Mouse (Mus musculus) CH12.LX (cell line): ENCODE measurements around the gene Tead1. TPM values are rescaled to one million over a fixed set of nuclear protein-coding genes. Genes with fewer than 3 reads are reported as not detected.

Experiments used
- DNase-seq: peaks from one replicate; pipeline ENCODE4 v3.0.0-alpha.2; 2013; ENCODE audit errors: extremely low read depth
- H3K27ac ChIP-seq: 2 replicates; pipeline ENCODE4 v1.5.1; 2012; ENCODE audit warnings: low read depth, mild to moderate bottlenecking, control low read depth, moderate library complexity; ENCODE audit not compliant: insufficient read depth
- H3K27me3 ChIP-seq: replicated peaks from 2 replicates; pipeline ENCODE3; 2012; ENCODE audit warnings: inconsistent platforms
- H3K36me3 ChIP-seq, 2 experiments: replicated peaks in 1 of 2; 2 replicates each; pipeline versions ENCODE3 to v1.6.1; 2012; ENCODE audit warnings: inconsistent platforms in 1 of 2, low read length in 1 of 2, mild to moderate bottlenecking in 1 of 2, mixed read lengths in 1 of 2, moderate library complexity in 1 of 2; ENCODE audit not compliant: control insufficient read depth in 1 of 2, insufficient read depth in 1 of 2
- H3K4me1 ChIP-seq, 2 experiments: 2 replicates each; pipeline ENCODE4 v1.6.1; 2012; ENCODE audit warnings: inconsistent platforms in 1 of 2, moderate library complexity in 1 of 2; ENCODE audit not compliant: insufficient read depth in 2 of 2, control insufficient read depth in 1 of 2
- H3K4me2 ChIP-seq: 2 replicates; pipeline ENCODE4 v1.6.1; 2012; ENCODE audit warnings: low read depth, mild to moderate bottlenecking, control low read depth; ENCODE audit not compliant: poor library complexity, insufficient read depth, severe bottlenecking
- H3K4me3 ChIP-seq, 3 experiments: fragments of 150-350 bp in 1 of 3; sonication (generic) in 1 of 3; replicated peaks in 1 of 3; 2 replicates each; pipeline versions ENCODE3 to v1.5.1; 2011 to 2012; ENCODE audit warnings: low read depth in 2 of 3, low read length in 2 of 3, mild to moderate bottlenecking in 2 of 3, moderate library complexity in 2 of 3, control low read depth in 1 of 3, improper control_type of control experiment in 1 of 3, inconsistent platforms in 1 of 3, mixed read lengths in 1 of 3; ENCODE audit not compliant: poor library complexity in 1 of 3
- H3K79me2 ChIP-seq: replicated peaks from 2 replicates; pipeline ENCODE4 v1.6.1; 2012; ENCODE audit warnings: mild to moderate bottlenecking, moderate library complexity; ENCODE audit not compliant: control insufficient read depth, poor library complexity, insufficient read depth, severe bottlenecking; ENCODE audit errors: extremely low read depth
- H3K9ac ChIP-seq: 2 replicates; pipeline ENCODE4 v1.6.1; 2012; ENCODE audit warnings: low read depth, mild to moderate bottlenecking, control low read depth, moderate library complexity; ENCODE audit not compliant: insufficient read depth
- H3K9me3 ChIP-seq: replicated peaks from 2 replicates; pipeline ENCODE3; 2012; ENCODE audit warnings: low read length, inconsistent platforms, mixed read lengths
- BHLHE40 ChIP-seq: IDR thresholded peaks from 2 replicates; pipeline ENCODE4 v1.6.1; 2011; ENCODE audit warnings: mild to moderate bottlenecking, low read depth, low read length, improper control_type of control experiment
- CHD1 ChIP-seq: IDR thresholded peaks from 2 replicates; pipeline ENCODE4 v1.6.1; 2012; ENCODE audit warnings: low read depth, low read length, improper control_type of control experiment, inconsistent platforms
- CTCF ChIP-seq, 2 experiments: IDR thresholded peaks in 1 of 2; conservative IDR thresholded peaks in 1 of 2; 2 replicates each; pipeline ENCODE4 v1.5.1; 2011 to 2012; ENCODE audit warnings: low read depth in 2 of 2, low read length in 2 of 2, improper control_type of control experiment in 1 of 2, inconsistent platforms in 1 of 2, mild to moderate bottlenecking in 1 of 2, moderate library complexity in 1 of 2
- E2F4 ChIP-seq: IDR thresholded peaks from 2 replicates; pipeline ENCODE4 v1.6.1; 2011; ENCODE audit warnings: low read depth, low read length, improper control_type of control experiment; ENCODE audit not compliant: insufficient replicate concordance
- EP300 ChIP-seq: IDR thresholded peaks from 2 replicates; pipeline ENCODE4 v1.6.1; 2011; ENCODE audit warnings: low read length, improper control_type of control experiment
- ETS1 ChIP-seq: conservative IDR thresholded peaks from 2 replicates; pipeline ENCODE4 v1.6.1; 2012; ENCODE audit warnings: low read depth, mild to moderate bottlenecking, inconsistent platforms, low read length, improper control_type of control experiment, moderate library complexity
- GABPA ChIP-seq: IDR thresholded peaks from 2 replicates; pipeline ENCODE4 v1.6.1; 2012; ENCODE audit warnings: low read depth, low read length, improper control_type of control experiment, inconsistent platforms; ENCODE audit not compliant: insufficient replicate concordance
- HCFC1 ChIP-seq: IDR thresholded peaks from 2 replicates; pipeline ENCODE4 v1.6.1; 2012; ENCODE audit warnings: low read depth, mild to moderate bottlenecking, inconsistent platforms, low read length, improper control_type of control experiment
- JUN ChIP-seq: IDR thresholded peaks from 2 replicates; pipeline ENCODE4 v1.6.1; 2011; ENCODE audit warnings: low read depth, mild to moderate bottlenecking, low read length, improper control_type of control experiment, moderate library complexity; ENCODE audit not compliant: insufficient read depth
- KAT2A ChIP-seq: IDR thresholded peaks from 2 replicates; pipeline ENCODE4 v1.6.1; 2012; ENCODE audit warnings: low read length, improper control_type of control experiment, inconsistent platforms; ENCODE audit not compliant: insufficient replicate concordance
- MAFK ChIP-seq: IDR thresholded peaks from 2 replicates; pipeline ENCODE4 v1.6.1; 2011; ENCODE audit warnings: low read length, improper control_type of control experiment; ENCODE audit not compliant: insufficient replicate concordance
- MAZ ChIP-seq: IDR thresholded peaks from 2 replicates; pipeline ENCODE4 v1.6.1; 2012; ENCODE audit warnings: low read depth, mild to moderate bottlenecking, inconsistent platforms, low read length, improper control_type of control experiment, moderate library complexity
- MXI1 ChIP-seq: IDR thresholded peaks from 2 replicates; pipeline ENCODE4 v1.6.1; 2011; ENCODE audit warnings: mild to moderate bottlenecking, low read depth, low read length, improper control_type of control experiment
- MYC ChIP-seq: IDR thresholded peaks from 2 replicates; pipeline ENCODE4 v1.6.1; 2011; ENCODE audit warnings: low read depth, mild to moderate bottlenecking, improper control_type of control experiment, low read length
- NELFE ChIP-seq: IDR thresholded peaks from 2 replicates; pipeline ENCODE4 v1.6.1; 2011; ENCODE audit warnings: low read depth, low read length, improper control_type of control experiment
- NRF1 ChIP-seq: IDR thresholded peaks from 2 replicates; pipeline ENCODE4 v1.6.1; 2014; ENCODE audit warnings: low read depth, mild to moderate bottlenecking, inconsistent platforms, low read length, improper control_type of control experiment, moderate library complexity
- PAX5 ChIP-seq: IDR thresholded peaks from 2 replicates; pipeline ENCODE4 v1.6.1; 2012; ENCODE audit warnings: low read length, inconsistent platforms, mixed read lengths
- POLR2A ChIP-seq: IDR thresholded peaks from 2 replicates; pipeline ENCODE4 v1.6.1; 2011; ENCODE audit warnings: low read depth, mild to moderate bottlenecking, improper control_type of control experiment, low read length
- POLR2AphosphoS2 ChIP-seq: IDR thresholded peaks from 2 replicates; pipeline ENCODE4 v1.6.1; 2011; ENCODE audit warnings: low read depth, low read length, improper control_type of control experiment
- RAD21 ChIP-seq: IDR thresholded peaks from 2 replicates; pipeline ENCODE4 v1.6.1; 2011; ENCODE audit warnings: low read depth, mild to moderate bottlenecking, low read length, improper control_type of control experiment, moderate library complexity
- RCOR1 ChIP-seq: conservative IDR thresholded peaks from 2 replicates; pipeline ENCODE4 v1.6.1; 2012; ENCODE audit warnings: low read depth, mild to moderate bottlenecking, inconsistent platforms, low read length, improper control_type of control experiment
- SMC3 ChIP-seq: IDR thresholded peaks from 2 replicates; pipeline ENCODE4 v1.6.1; 2011; ENCODE audit warnings: low read depth, low read length, improper control_type of control experiment
- TBP ChIP-seq: conservative IDR thresholded peaks from 2 replicates; pipeline ENCODE4 v1.6.1; 2011; ENCODE audit warnings: low read depth, low read length, improper control_type of control experiment
- TCF12 ChIP-seq: IDR thresholded peaks from 2 replicates; pipeline ENCODE4 v1.6.1; 2014; ENCODE audit warnings: low read depth, mild to moderate bottlenecking, inconsistent platforms, low read length, improper control_type of control experiment
- UBTF ChIP-seq: IDR thresholded peaks from 2 replicates; pipeline ENCODE4 v1.6.1; 2012; ENCODE audit warnings: low read depth, mild to moderate bottlenecking, inconsistent platforms, low read length, improper control_type of control experiment, moderate library complexity
- USF1 ChIP-seq: IDR thresholded peaks from 2 replicates; pipeline ENCODE4 v1.6.1; 2014; ENCODE audit warnings: low read depth, mild to moderate bottlenecking, inconsistent platforms, low read length, improper control_type of control experiment
- ZC3H11A ChIP-seq: IDR thresholded peaks from 2 replicates; pipeline ENCODE4 v1.6.1; 2012; ENCODE audit warnings: low read depth, mild to moderate bottlenecking, inconsistent platforms, low read length, improper control_type of control experiment
- ZKSCAN1 ChIP-seq: IDR thresholded peaks from 2 replicates; pipeline ENCODE4 v1.6.1; 2012; ENCODE audit warnings: low read depth, inconsistent platforms, low read length, improper control_type of control experiment, borderline replicate concordance
- ZNF384 ChIP-seq: IDR thresholded peaks from 2 replicates; pipeline ENCODE4 v1.6.1; 2012; ENCODE audit warnings: low read depth, low read length, improper control_type of control experiment, inconsistent platforms
- dilution Hi-C: fragments of 300-500 bp; cut with MboI; formaldehyde crosslinking; loops from 2 replicates; pipeline ENCODE4 v1.14.3; 2020; ENCODE audit warnings: low sequenced_read_pairs; ENCODE audit not compliant: extremely low pct_unique_long_range_greater_than_20kb, extremely low pct_ligation_motif_present
- in situ Hi-C: fragments of 300-500 bp; cut with MboI; formaldehyde crosslinking; loops from 3 replicates; pipeline ENCODE4 v1.14.3; 2019; ENCODE audit warnings: low sequenced_read_pairs, low pct_ligation_motif_present, low pct_unique_long_range_greater_than_20kb, mixed read lengths
- polyA plus RNA-seq: library from polyadenylated mRNA; unstranded; fragments of >175 nt; gene quantifications from 2 replicates; pipeline ENCODE4 v1.2.1, GENCODE M21; 2012; ENCODE audit warnings: low read depth; ENCODE audit not compliant: insufficient read length
- total RNA-seq, 2 experiments: library from RNA; depleted of rRNA; stranded (reverse); fragments of 300-350 nt in 1 of 2; fragments of >200 nt in 1 of 2; gene quantifications; 2 replicates each; pipeline ENCODE4 v1.2.3; 2012 to 2014

The Tead1 gene
- total and polyA plus RNA-seq, 3 experiments: not detected

DNA sequence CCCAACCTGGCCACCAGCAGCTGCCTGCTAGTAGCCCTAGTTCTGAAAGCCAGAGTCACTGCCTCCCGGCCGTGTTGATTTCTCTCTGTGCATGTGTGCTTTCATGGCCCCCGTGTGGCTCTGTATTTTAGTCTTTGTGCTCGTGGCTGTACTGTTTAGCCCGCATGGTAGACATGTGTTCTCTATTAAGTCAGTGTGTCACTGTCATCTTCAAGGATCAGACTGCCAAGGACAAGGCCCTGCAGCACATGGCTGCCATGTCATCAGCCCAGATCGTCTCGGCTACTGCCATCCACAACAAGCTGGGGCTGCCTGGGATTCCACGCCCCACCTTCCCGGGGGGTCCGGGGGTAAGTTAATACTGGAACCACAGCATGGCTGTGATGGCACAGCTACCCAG is 177.5 kb downstream of the Tead1 start:
- no peaks in the 10 kb centered on the region for H3K9me3 ChIP-seq
- in situ Hi-C loops (no loop called here), dilution Hi-C loops (no loop called here)
- DNase-seq: no peak
- no peak overlapping the region for H3K27ac ChIP-seq
- peaks cover 0 to 10% of the 10 kb centered on the region in 2 experiments; a peak in 2 of 4 replicates for H3K4me1 ChIP-seq
- H3K4me3 ChIP-seq: no peak overlapping the region
- no peak overlapping the region for H3K9ac ChIP-seq
- no peaks in the 10 kb centered on the region for H3K36me3 ChIP-seq
- H3K4me2 ChIP-seq: no peak overlapping the region
- H3K79me2 ChIP-seq: no peaks in the 10 kb centered on the region
- peaks cover 12% of the 10 kb centered on the region for H3K27me3 ChIP-seq
- no peak for TF ChIP-seq RCOR1
- no peak for TF ChIP-seq HCFC1
- TF ChIP-seq MAFK: no peak
- no peak for TF ChIP-seq TBP
- TF ChIP-seq UBTF: no peak
- no peak for TF ChIP-seq ZKSCAN1
- TF ChIP-seq ETS1: no peak
- TF ChIP-seq PAX5: no peak
- no peak for TF ChIP-seq MXI1
- TF ChIP-seq USF1: no peak

DNA sequence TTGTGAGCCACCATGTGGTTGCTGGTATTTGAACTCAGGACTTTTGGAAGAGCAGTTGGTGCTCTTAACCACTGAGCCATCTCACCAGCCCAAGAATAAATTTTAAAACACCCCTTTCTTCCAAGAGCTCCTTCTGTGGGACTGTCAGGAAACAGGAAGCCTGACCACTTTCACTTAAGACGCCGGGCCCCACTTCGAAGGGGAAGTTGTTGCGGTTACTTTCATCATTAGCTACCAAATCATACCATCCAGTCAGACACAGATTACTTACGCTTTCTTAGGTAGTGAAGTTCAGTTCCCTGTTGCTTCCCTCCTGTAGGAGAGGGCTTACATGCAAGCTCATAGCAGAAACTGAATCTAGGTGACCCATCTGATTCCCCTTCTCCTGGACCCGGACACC is 180.8 kb downstream of the Tead1 start:
- Histone ChIP-seq H3K27me3 (peaks cover 9% of the 10 kb centered on the region), H3K4me1 (peaks cover 0 to 10% of the 10 kb centered on the region in 2 experiments; a peak in 2 of 4 replicates), H3K4me2 (no peak overlapping the region; the same call in 1 of the 2 replicates), H3K79me2 (no peaks in the 10 kb centered on the region), H3K4me3 (no peak overlapping the region), H3K9me3 (no peaks in the 10 kb centered on the region), H3K36me3 (no peaks in the 10 kb centered on the region), H3K9ac (no peak overlapping the region), H3K27ac (no peak overlapping the region)
- dilution Hi-C loops: no loop called here
- peak; percentile 63 for DNase-seq
- in situ Hi-C loops: loop anchor here (10.0 kb wide), 1 partner anchor 455 kb away; no protein-coding TSS in a partner anchor
- TF ChIP-seq RAD21: no peak
- no peak for TF ChIP-seq NELFE
- no peak for TF ChIP-seq PAX5
- TF ChIP-seq NRF1: no peak
- TF ChIP-seq SMC3: no peak
- TF ChIP-seq POLR2A: no peak
- TF ChIP-seq JUN: no peak
- 0 out of 2 replicates have a peak, but pooled peaks have one; percentile 11 for TF ChIP-seq EP300
- TF ChIP-seq ZC3H11A: no peak
- no peak for TF ChIP-seq KAT2A
- TF ChIP-seq GABPA: no peak
- no peak for TF ChIP-seq E2F4
- no peak for TF ChIP-seq TCF12
- TF ChIP-seq ZNF384: no peak
- TF ChIP-seq BHLHE40: peak; percentile 52
- TF ChIP-seq POLR2AphosphoS2: no peak
- no peak for TF ChIP-seq MYC
- TF ChIP-seq TBP: no peak
- TF ChIP-seq MAZ: no peak
- TF ChIP-seq MAFK: 0 out of 2 replicates have a peak, but pooled peaks have one; percentile 43
- no peak for TF ChIP-seq MXI1
- no peak for TF ChIP-seq UBTF
- no peak for TF ChIP-seq CTCF (conservative IDR thresholded peaks at IDR 0.05 in 1 of 2, IDR thresholded peaks at IDR 0.05 in 1 of 2; ENCODE audit: low read depth in 2 of 2, low read length in 2 of 2)
- no peak for TF ChIP-seq CHD1
